Mouse (Mus musculus): ENCODE results near the gene Tex30.

DNA sequence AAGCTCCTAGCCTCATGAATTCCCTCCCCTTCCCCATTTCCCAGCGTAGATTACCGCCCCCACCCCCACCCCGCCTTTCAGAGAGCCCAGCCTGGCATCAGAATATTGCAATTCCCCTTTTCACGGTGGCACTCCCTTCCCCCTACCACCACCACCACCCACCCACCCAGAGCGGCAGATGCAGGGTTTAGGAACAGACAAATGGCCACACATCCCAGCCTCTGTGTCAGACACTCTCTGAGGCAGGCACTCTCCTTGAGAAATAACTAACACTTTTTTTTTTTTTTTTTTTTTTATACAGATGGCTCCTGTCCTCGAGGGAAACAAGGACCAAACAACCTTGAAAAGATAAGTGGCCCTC lies 59.7 kb downstream of the Tex30 start:
- TF ChIP-seq MAZ (IDR thresholded peaks at IDR 0.05; ENCODE audit: low read depth, low read length) (no peak), POLR2A (IDR thresholded peaks at IDR 0.05; ENCODE audit: low read depth, low read length) (no peak), EP300 (IDR thresholded peaks at IDR 0.05; ENCODE audit: low read length) (no peak), SIN3A (IDR thresholded peaks at IDR 0.05; ENCODE audit: low read length) (no peak), ZC3H11A (IDR thresholded peaks at IDR 0.05; ENCODE audit: low read depth, low read length) (no peak), NELFE (IDR thresholded peaks at IDR 0.05; ENCODE audit: low read depth, low read length) (no peak), HCFC1 (IDR thresholded peaks at IDR 0.05; ENCODE audit: low read depth, low read length) (no peak), CTCF (conservative IDR thresholded peaks at IDR 0.05 in 1 of 2, IDR thresholded peaks at IDR 0.05 in 1 of 2; ENCODE audit: low read depth in 2 of 2, low read length in 2 of 2) (no peak), PAX5 (IDR thresholded peaks at IDR 0.05; ENCODE audit: low read length) (no peak)
